Mouse (Mus musculus) C2C12 (cell line): Measurements from ENCODE around the gene Smtn.

Experiments
- CEBPB ChIP-seq: IDR thresholded peaks from one replicate; pipeline ENCODE4 v1.6.1; 2011; ENCODE audit warnings: low read depth, mild to moderate bottlenecking, control low read depth, moderate library complexity
- CTCF ChIP-seq: IDR thresholded peaks from one replicate; pipeline ENCODE4 v1.5.1; 2011; ENCODE audit not compliant: control insufficient read depth, insufficient read depth, insufficient read length
- FOSL1 ChIP-seq: IDR thresholded peaks from one replicate; pipeline ENCODE4 v1.8.0; 2011; ENCODE audit warnings: mild to moderate bottlenecking, low read length; ENCODE audit not compliant: poor library complexity, insufficient read depth, severe bottlenecking
- MAX ChIP-seq: IDR thresholded peaks from one replicate; pipeline ENCODE4 v1.6.1; 2011; ENCODE audit warnings: mild to moderate bottlenecking, control low read depth
- MYOD1 ChIP-seq: IDR thresholded peaks from one replicate; pipeline ENCODE4 v1.6.1; 2011; ENCODE audit warnings: low read depth; ENCODE audit not compliant: control insufficient read depth, insufficient read length
- MYOG ChIP-seq: IDR thresholded peaks from one replicate; pipeline ENCODE4 v1.6.1; 2011; ENCODE audit not compliant: control insufficient read depth, insufficient read length; ENCODE audit errors: extremely low read depth
- USF1 ChIP-seq: IDR thresholded peaks from one replicate; pipeline ENCODE4 v1.6.1; 2011; ENCODE audit warnings: low read depth, mild to moderate bottlenecking, control low read depth, moderate library complexity

- TF ChIP-seq CTCF (no peak), USF1 (no peak), MYOG (no peak), MAX (no peak), CEBPB (no peak), MYOD1 (no peak), FOSL1 (no peak)
These were observed 12.2 kb downstream of the Smtn start for GRCm38 (mm10) chr11:3528208-3528607.
